Mouse (Mus musculus) naive thymus-derived CD4-positive, alpha-beta T cell, adult 2 months (primary cell): ENCODE data around the gene Tbata.

Source experiments
- DNase-seq: peaks from one replicate; pipeline ENCODE4 v3.0.0-alpha.2; 2011; ENCODE audit warnings: low read depth

Gene Tbata

GRCm38 (mm10) chr10:61171654-61172053, at the start of gene Tbata:
TSS of gene Tbata (plus strand) at chr10:61171954.
- DNase-seq, result no peak

- no peak for DNase-seq
Measured at GRCm38 (mm10) chr10:61123276-61123913, 48.4 kb upstream of the Tbata start.

GRCm38 (mm10) chr10:61124462-61124861, 47.3 kb upstream of the Tbata start:
- DNase-seq, result no peak

- DNase-seq, result no peak
Measured at GRCm38 (mm10) chr10:61128701-61129365, 42.9 kb upstream of the Tbata start.

- DNase-seq, result no peak
Measured at GRCm38 (mm10) chr10:61130959-61131358, 40.8 kb upstream of the Tbata start.

GRCm38 (mm10) chr10:61134041-61134440, 37.7 kb upstream of the Tbata start:
- no peak for DNase-seq

- no peak for DNase-seq
Measured at GRCm38 (mm10) chr10:61135226-61135839, 36.4 kb upstream of the Tbata start.

GRCm38 (mm10) chr10:61137567-61137966, 34.2 kb upstream of the Tbata start:
- DNase-seq, result no peak

- no peak for DNase-seq
Measured at GRCm38 (mm10) chr10:61143343-61143742, 28.4 kb upstream of the Tbata start.

GRCm38 (mm10) chr10:61145766-61146118, 26.0 kb upstream of the Tbata start:
- DNase-seq, result no peak

GRCm38 (mm10) chr10:61146119-61146806, 25.5 kb upstream of the Tbata start:
- peak; percentile 72 for DNase-seq

- DNase-seq, result no peak
Measured at GRCm38 (mm10) chr10:61146807-61147156, 25.0 kb upstream of the Tbata start.

- DNase-seq, result peak; percentile 94
Measured at GRCm38 (mm10) chr10:61147157-61148040, 24.4 kb upstream of the Tbata start, which contains the start of gene Sgpl1. TSS of gene Sgpl1 (minus strand) at chr10:61147703.

- no peak for DNase-seq
Measured at GRCm38 (mm10) chr10:61149476-61149875, 22.3 kb upstream of the Tbata start.

- no peak for DNase-seq
Measured at GRCm38 (mm10) chr10:61150616-61151015, 21.1 kb upstream of the Tbata start.

GRCm38 (mm10) chr10:61152131-61152530, 19.6 kb upstream of the Tbata start:
- no peak for DNase-seq

- no peak for DNase-seq
Measured at GRCm38 (mm10) chr10:61155611-61156010, 16.1 kb upstream of the Tbata start.

GRCm38 (mm10) chr10:61156453-61156852, 15.3 kb upstream of the Tbata start:
- DNase-seq, result no peak

- no peak for DNase-seq
Measured at GRCm38 (mm10) chr10:61158594-61158993, 13.2 kb upstream of the Tbata start.

- DNase-seq, result no peak
Measured at GRCm38 (mm10) chr10:61160089-61160488, 11.7 kb upstream of the Tbata start.

GRCm38 (mm10) chr10:61160671-61161070, 11.1 kb upstream of the Tbata start:
- no peak for DNase-seq

- no peak for DNase-seq
Measured at GRCm38 (mm10) chr10:61162366-61162765, 9.4 kb upstream of the Tbata start.
